Mouse (Mus musculus): Measurements from ENCODE around the gene Cyp4v3. TPM values are rescaled to one million over a fixed set of nuclear protein-coding genes. Genes with fewer than 3 reads are reported as not detected.
"Not testable (repeated sequence)": the region's sequence is repeated elsewhere in the genome, so short reads cannot be mapped to it uniquely, and the experiment has no call there.

Cyp4v3 gene
- polyA plus RNA-seq, 1 experiment from 2014 or later: 0.49 TPM

DNA sequence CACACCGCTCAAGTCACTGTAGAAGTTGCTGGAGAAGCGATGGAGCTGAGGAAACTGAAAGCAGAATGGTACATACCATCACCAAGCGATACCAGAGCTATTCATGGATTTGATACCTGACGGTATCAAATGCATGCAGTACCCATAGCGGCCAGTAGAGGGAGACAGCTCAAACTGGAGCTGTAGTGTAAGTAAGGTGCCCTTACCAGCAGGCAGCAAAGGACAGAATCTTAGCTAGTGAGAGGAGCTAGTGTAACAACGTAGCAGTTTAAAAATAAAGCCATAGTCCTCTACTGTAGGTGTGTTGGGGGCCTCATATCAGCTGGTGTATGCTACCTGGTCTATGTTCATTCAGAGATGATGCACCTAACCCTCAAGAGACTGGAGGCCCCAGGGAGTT, 12.0 kb upstream of the Cyp4v3 start:
- no peaks in the 10 kb centered on the region for H3K9me3 ChIP-seq (replicated peaks)
- H3K36me3 ChIP-seq (ENCODE audit: poor library complexity, severe bottlenecking): no peaks in the 10 kb centered on the region
- peak; percentile 73 for ATAC-seq
- no peak overlapping the region for H3K4me3 ChIP-seq
- H3K4me1 ChIP-seq: no peaks in the 10 kb centered on the region
- WGBS: 14% methylated on average over 6 of the region's 6 CpGs
- H3K9ac ChIP-seq: no peak overlapping the region
- H3K27me3 ChIP-seq: no peaks in the 10 kb centered on the region
- no peak overlapping the region for H3K4me2 ChIP-seq
- no peak overlapping the region for H3K27ac ChIP-seq

DNA sequence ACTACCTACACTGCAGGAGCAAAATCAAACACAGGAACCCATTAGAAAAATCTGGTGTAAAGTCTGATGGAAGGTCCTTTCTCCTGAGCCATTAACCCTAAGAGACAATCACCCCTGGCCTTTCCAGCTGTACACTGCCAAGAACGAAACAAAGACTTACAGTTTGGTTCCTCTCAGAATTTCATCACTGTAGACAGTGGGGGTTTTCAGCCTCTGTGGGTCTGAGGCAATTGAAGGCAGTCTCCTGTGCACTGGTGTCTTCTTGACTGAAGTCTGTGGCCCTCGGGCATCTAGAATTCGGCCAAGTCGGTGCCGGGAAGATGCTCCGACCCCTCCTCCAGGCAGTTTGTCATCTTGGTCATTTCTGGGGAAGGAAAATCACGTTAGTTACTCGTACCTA, 11.3 kb upstream of the Cyp4v3 start:
- 92% methylated on average over 8 of the region's 8 CpGs for WGBS
- no peaks in the 10 kb centered on the region for H3K27me3 ChIP-seq
- no peaks in the 10 kb centered on the region for H3K36me3 ChIP-seq (ENCODE audit: poor library complexity, severe bottlenecking)
- H3K4me2 ChIP-seq: no peak overlapping the region
- no peak overlapping the region for H3K9ac ChIP-seq
- no peak overlapping the region for H3K27ac ChIP-seq
- no peaks in the 10 kb centered on the region for H3K9me3 ChIP-seq (replicated peaks)
- H3K4me3 ChIP-seq: no peak overlapping the region
- no peak for ATAC-seq
- no peaks in the 10 kb centered on the region for H3K4me1 ChIP-seq

DNA sequence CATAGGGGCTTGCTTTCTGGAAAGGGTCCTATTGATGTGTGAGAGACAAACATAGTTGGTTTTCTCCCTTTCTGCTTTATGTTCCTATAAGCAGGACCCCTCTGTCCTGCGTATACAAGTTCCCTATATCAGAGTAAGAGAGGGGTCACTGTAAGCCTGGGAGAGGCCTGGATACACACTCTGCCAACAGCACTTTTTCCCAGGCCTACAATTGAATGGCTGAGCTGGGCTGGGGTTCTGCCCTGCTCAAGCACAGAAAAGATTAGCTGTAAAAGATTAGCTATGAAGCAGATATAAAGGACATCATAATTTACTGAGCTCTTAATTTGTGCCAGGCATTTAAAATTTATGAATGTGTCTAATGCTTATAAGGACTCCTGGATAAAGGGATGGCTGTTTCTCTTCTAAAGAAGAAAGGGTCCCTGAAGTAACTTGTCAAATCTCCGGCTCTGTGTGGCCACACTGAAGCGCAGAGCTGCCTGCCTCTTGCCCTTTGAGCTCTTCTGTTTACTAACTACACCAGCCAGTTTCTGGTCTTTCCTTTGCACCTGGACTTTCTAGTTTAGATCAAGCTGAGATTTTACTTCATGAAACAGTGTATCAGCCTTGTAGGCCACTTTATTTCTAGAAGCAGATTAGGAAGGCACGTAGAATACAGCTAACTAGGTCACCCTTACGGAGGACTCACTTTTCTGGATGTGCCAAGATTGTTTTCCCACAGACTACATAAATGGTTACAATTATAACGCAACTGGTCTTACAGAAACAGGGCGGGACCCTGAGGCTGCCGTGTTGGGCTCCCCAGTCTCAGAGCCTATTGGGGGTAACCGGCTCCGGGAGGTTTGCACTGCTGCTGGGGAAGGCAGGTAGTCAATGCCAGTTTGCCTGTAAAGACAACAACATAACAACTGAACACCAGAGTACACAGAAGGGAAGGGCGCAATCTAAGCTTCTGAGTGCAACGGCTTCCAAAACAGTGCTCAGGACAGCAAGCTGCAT, 8.9 kb upstream of the Cyp4v3 start:
- Histone ChIP-seq H3K4me2 (no peak overlapping the region), H3K9ac (no peak overlapping the region), H3K27me3 (no peaks in the 10 kb centered on the region), H3K4me1 (no peaks in the 10 kb centered on the region), H3K27ac (no peak overlapping the region), H3K9me3 (replicated peaks) (no peaks in the 10 kb centered on the region), H3K36me3 (ENCODE audit: poor library complexity, severe bottlenecking) (no peaks in the 10 kb centered on the region), H3K4me3 (no peak overlapping the region)
- 90% methylated on average over 12 of the region's 12 CpGs for whole genome bisulfite sequencing
- no peak for ATAC-seq

DNA sequence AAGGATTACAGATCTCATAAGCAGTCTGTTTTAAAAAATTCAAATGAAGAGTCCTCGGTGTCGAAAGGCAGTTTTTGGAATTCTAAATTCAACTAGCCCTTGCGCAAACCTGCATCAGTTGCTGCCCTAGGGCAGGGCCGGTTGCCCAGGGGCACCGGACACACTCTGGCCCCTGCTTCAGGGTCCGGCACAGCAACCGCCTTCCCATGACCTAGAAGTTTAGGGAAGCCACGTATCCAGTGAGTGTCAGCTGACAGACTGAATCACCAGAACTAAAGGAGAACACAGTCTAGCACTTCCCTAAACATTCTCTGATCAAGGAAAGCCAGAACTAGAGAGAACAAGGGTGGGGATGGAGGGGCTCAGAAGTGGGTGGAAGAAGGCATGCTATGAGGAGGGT, 477 bp upstream of the Cyp4v3 start:
- Histone ChIP-seq H3K36me3 (ENCODE audit: poor library complexity, severe bottlenecking) (no peaks in the 10 kb centered on the region), H3K27ac (no peak overlapping the region), H3K4me3 (peak overlapping the region; percentile 52), H3K4me1 (peaks cover 6% of the 10 kb centered on the region), H3K4me2 (peak overlapping the region; percentile 88), H3K9ac (peak overlapping the region; percentile 68), H3K27me3 (peaks cover 6% of the 10 kb centered on the region; the same call in 1 of the 2 replicates), H3K9me3 (replicated peaks) (no peaks in the 10 kb centered on the region)
- 0 out of 2 replicates have a peak, but pooled peaks have one; percentile 12 for ATAC-seq
- 3% methylated on average over 8 of the region's 8 CpGs for WGBS

DNA sequence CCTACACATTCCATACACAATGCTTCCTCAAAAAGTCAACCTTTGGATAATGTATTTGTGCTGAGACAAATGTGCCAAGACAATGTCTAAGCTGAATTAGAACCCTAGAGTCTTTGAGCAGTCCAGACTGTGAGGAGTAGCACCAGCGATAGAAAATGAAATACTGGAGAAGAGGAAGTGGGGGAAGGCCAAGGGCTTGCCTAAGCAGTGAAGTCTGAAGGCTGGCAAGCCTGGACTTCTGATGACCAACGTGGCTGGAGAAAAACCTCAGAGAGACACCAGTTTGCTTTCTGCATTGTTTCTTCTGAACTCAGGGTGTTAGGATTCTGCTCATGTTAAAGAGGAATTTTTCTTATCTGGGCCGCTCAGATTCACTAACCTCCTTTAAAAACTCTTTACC, 2.2 kb downstream of the Cyp4v3 start:
- Histone ChIP-seq H3K4me2 (no peak overlapping the region), H3K27me3 (peaks cover 6% of the 10 kb centered on the region; the same call in 1 of the 2 replicates), H3K4me1 (peaks cover 8% of the 10 kb centered on the region), H3K27ac (no peak overlapping the region), H3K36me3 (ENCODE audit: poor library complexity, severe bottlenecking) (no peaks in the 10 kb centered on the region), H3K4me3 (no peak overlapping the region), H3K9ac (no peak overlapping the region), H3K9me3 (replicated peaks) (no peaks in the 10 kb centered on the region)
- WGBS: 63% methylated on average over 3 of the region's 3 CpGs
- ATAC-seq: no peak

DNA sequence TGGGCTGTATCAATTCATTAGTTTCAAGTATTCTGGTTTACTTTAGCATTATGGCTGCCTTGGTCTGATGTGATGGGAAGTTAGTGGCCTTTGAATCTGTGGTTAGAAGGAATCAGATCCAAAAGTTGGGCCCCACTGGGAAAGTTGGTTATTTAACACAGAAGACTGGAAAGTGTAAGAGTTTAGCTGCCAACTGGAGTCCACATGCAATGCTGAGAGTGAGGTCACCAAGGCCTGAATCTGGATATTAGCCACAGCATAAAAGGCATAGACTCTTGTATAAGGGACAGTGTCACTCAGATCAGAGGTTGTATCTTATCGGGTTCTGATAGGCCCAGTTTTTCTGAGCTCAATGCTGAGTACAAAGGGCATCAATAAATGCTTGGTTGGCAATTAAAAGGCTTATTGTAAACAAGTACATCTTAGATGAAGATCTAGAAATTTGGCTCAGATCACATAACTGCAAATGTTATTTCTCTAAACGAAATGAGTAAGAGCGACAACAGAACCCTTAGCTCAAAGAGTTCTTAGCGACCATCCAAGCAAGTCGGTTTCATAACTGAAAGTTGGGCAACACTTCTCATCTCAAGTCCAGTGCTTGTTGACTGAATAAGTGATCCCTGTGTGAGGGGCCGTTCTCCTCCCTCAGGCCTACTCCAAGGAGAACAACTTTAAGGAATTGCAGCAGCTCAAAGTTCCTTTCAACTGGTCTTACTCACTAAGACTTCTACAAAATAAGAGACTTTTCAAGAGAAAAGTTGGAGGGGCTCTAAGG, 3.6 kb downstream of the Cyp4v3 start:
- WGBS: 92% methylated on average over 6 of the region's 6 CpGs

DNA sequence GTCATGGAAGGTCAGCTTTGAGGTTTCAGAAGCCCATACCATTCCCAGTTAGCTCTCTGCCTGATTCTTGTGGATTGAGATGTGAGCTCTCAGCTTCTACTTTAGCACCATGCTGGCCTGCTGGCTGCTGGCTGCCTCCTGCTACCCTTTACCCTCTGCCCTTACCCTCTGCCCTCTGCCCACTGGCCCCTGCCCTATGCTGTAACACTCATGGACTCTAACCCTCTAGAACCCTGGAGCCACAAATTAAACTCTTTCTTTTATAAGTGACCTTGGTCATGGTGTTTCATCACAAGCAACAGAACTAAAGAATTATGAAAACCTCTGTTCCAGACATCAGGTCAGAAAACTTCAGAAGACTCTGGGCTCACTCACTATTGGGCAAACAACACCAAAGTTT, 5.9 kb downstream of the Cyp4v3 start:
- not testable (repeated sequence) for H3K4me2 ChIP-seq; H3K27me3 ChIP-seq; H3K27ac ChIP-seq; H3K4me3 ChIP-seq; H3K9me3 ChIP-seq (replicated peaks); H3K4me1 ChIP-seq; ATAC-seq; H3K9ac ChIP-seq; H3K36me3 ChIP-seq (ENCODE audit: poor library complexity, severe bottlenecking)

More for the DNA sequence above, 3.6 kb downstream of the Cyp4v3 start:
- no peaks in the 10 kb centered on the region for H3K9me3 ChIP-seq (replicated peaks)
- no peak overlapping the region for H3K27ac ChIP-seq
- H3K4me1 ChIP-seq: peaks cover 8% of the 10 kb centered on the region
- H3K36me3 ChIP-seq (ENCODE audit: poor library complexity, severe bottlenecking): no peaks in the 10 kb centered on the region
- ATAC-seq: no peak
- H3K27me3 ChIP-seq: peaks cover 6% of the 10 kb centered on the region; the same call in 1 of the 2 replicates
- no peak overlapping the region for H3K4me2 ChIP-seq
- H3K9ac ChIP-seq: no peak overlapping the region
- no peak overlapping the region for H3K4me3 ChIP-seq

GRCm38 (mm10) chr8:45324151-45324550, 8.9 kb downstream of the Cyp4v3 start:
- Histone ChIP-seq H3K4me2 (no peak overlapping the region), H3K9me3 (replicated peaks) (no peaks in the 10 kb centered on the region), H3K36me3 (ENCODE audit: poor library complexity, severe bottlenecking) (no peaks in the 10 kb centered on the region), H3K4me1 (0 out of 2 replicates have a peak, but pooled peaks cover 2% of the 10 kb centered on the region), H3K9ac (no peak overlapping the region), H3K4me3 (no peak overlapping the region), H3K27ac (no peak overlapping the region), H3K27me3 (no peaks in the 10 kb centered on the region)
- ATAC-seq: no peak
- WGBS: 87% methylated on average over 4 of the region's 4 CpGs

DNA sequence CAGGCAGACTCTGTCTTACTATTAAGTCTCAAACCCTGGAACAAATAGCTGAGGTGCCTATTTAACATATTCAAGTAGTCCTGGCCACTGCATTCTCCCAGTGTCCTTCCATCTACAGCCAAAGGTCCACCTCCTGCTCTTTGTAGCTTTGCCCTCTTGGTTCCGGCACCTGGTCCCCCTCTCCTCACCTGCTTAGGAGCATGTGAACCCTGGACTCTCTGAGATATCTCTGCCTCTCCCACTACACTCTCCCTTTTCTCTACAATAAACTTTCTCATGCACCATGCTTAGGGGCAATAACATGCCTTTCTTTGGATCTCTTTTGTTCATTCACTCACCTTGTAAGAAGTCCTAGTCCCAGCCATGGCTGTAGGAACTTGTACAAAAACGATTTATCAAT, 11.7 kb downstream of the Cyp4v3 start:
- 0 out of 2 replicates have a peak, but pooled peaks cover 2% of the 10 kb centered on the region for H3K4me1 ChIP-seq
- no peak for ATAC-seq
- H3K27ac ChIP-seq: no peak overlapping the region
- no peaks in the 10 kb centered on the region for H3K9me3 ChIP-seq (replicated peaks)
- no peak overlapping the region for H3K4me2 ChIP-seq
- 89% methylated on average over 2 of the region's 2 CpGs for WGBS
- H3K9ac ChIP-seq: no peak overlapping the region
- H3K27me3 ChIP-seq: no peaks in the 10 kb centered on the region
- no peak overlapping the region for H3K4me3 ChIP-seq
- H3K36me3 ChIP-seq (ENCODE audit: poor library complexity, severe bottlenecking): no peaks in the 10 kb centered on the region

GRCm38 (mm10) chr8:45320930-45321329, 12.1 kb downstream of the Cyp4v3 start:
- 77% methylated on average over 1 of the region's 1 CpGs for WGBS
- H3K9me3 ChIP-seq (replicated peaks): no peaks in the 10 kb centered on the region
- H3K36me3 ChIP-seq (ENCODE audit: poor library complexity, severe bottlenecking): no peaks in the 10 kb centered on the region
- H3K27me3 ChIP-seq: no peaks in the 10 kb centered on the region
- 0 out of 2 replicates have a peak, but pooled peaks cover under 1% of the 10 kb centered on the region for H3K4me1 ChIP-seq
- no peak overlapping the region for H3K9ac ChIP-seq
- no peak overlapping the region for H3K27ac ChIP-seq
- no peak overlapping the region for H3K4me2 ChIP-seq
- no peak overlapping the region for H3K4me3 ChIP-seq
- no peak for ATAC-seq

GRCm38 (mm10) chr8:45310967-45311366, 22.0 kb downstream of the Cyp4v3 start:
- no peak overlapping the region for H3K9ac ChIP-seq
- H3K36me3 ChIP-seq (ENCODE audit: poor library complexity, severe bottlenecking): no peaks in the 10 kb centered on the region
- WGBS: 89% methylated on average over 4 of the region's 4 CpGs
- no peak overlapping the region for H3K4me3 ChIP-seq
- no peak overlapping the region for H3K27ac ChIP-seq
- ATAC-seq: no peak
- H3K9me3 ChIP-seq (replicated peaks): no peaks in the 10 kb centered on the region
- H3K4me1 ChIP-seq: no peaks in the 10 kb centered on the region
- no peaks in the 10 kb centered on the region for H3K27me3 ChIP-seq
- no peak overlapping the region for H3K4me2 ChIP-seq

DNA sequence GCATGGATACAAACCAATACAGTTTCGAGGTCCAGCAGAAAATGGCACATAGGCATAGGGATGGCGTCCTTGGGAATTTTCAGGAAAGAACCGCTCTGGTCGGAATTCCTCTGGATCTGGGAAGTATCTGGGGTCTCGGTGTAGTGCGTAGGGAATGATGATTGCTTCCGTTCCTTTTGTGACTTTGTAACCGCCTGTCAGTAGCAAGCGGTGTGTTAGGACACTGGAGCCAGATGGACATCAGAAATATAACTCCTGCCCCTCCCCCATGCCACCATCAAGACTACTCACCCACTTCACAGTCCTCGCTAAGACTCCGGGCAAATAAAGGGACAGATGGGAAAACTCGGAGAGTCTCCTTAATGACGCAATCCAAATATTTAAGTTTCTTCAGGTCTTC, 24.6 kb downstream of the Cyp4v3 start, which contains the start of gene Gm45753:
Gene Gm45753 (minus strand): TSS at position 101 of the 400 bp plus-strand sequence.
- no peak for ATAC-seq
- Histone ChIP-seq H3K36me3 (ENCODE audit: poor library complexity, severe bottlenecking) (no peaks in the 10 kb centered on the region), H3K9me3 (replicated peaks) (no peaks in the 10 kb centered on the region), H3K4me3 (no peak within 1 kb of the TSS), H3K27me3 (no peaks in the 10 kb centered on the region), H3K27ac (no peak within 1 kb of the TSS), H3K9ac (no peak within 1 kb of the TSS), H3K4me1 (no peaks in the 10 kb centered on the region), H3K4me2 (no peak within 1 kb of the TSS)
- WGBS: 94% methylated on average over 13 of the region's 13 CpGs
